Mouse (Mus musculus): Measurements from ENCODE around the gene Sgtb.

Gene Sgtb

DNA sequence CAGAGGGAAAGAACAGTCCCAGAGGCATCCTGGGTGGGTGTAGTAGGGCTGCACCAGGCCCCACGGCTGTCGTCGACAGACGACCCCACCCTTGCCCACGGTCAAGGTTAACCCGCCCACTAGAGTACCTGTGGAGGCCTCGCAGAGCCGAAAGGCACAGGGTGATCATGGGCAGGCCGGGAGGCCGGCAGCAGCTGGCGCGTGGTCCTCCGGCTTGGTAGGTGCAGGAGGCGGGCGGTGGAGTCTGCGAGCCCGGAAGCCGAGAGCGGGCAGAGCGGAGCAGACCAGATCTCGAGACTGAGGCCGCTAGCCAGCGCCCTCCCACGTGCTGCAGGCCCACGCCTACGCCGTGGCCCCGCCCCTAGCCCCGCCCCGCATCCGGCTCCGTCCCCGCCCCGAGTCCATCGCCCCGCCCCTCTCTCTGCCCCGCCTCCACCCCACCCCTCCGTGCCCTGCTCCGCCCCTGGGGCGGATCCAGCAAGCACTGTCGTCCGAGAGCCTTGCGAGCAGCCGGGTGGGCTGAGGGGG lies at the start of gene Sgtb, which contains the start of gene Nln:
TSS of gene Sgtb (plus strand) at position 454 of the 528 bp plus-strand sequence.
TSS of gene Nln (minus strand) at position 327 of the 528 bp plus-strand sequence.
- peak; percentile 72 for DNase-seq

DNA sequence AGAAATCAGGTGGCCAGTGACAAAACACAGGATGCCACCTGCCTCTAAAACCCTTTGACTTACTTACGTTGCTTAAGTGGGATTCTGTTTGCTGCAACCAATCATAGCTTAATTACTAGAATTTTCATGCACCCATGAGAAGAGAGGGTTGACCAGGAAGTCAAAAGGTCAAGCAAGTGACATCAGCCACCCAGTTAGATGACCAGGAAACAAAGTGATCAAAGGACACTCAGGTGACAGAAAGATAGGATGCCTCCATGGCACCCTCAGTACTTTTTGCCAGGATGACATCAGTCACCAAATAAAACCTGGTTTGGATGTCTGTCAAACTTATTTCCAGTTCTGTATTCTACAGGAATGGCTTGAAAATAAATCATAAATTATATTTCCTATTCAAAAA lies 49.3 kb upstream of the Sgtb start:
- no peak for DNase-seq

DNA sequence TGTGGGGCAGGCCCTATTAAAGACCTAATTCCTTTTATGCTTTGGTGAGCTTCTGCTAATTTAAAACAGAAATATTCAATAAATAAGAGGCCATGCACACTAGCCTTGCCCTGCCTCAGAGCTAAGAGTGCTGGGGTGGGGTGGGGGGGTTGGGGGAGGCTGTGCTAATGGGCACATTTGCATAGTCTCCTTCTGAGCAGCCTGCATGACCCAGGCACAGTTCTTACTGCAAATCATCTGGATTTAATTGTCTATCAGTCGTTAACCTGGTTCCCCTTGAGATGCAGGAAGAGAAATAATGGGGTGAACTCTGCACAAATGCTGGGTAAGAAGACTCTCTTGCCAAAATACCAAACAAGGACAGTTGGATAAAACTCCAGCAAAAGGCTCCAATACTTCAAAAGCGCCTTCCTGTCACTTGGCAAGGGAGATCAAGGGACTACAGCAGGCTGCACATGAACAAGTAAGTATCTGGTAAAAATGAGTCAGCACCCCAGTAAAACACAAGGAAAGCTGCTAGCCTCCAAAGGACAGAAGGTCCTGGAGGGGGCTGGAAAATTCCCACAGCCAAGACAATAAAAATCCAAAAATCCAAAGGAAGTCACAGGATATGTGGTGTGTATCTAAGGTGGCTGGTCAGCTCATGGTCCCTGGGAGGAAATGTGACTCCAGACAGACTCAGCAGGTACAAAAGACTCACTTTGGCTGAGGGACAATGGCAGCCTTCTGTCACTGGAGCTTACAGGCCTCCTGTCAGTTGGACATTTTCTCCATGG lies 47.4 kb upstream of the Sgtb start:
- peak; percentile 62 for DNase-seq

DNA sequence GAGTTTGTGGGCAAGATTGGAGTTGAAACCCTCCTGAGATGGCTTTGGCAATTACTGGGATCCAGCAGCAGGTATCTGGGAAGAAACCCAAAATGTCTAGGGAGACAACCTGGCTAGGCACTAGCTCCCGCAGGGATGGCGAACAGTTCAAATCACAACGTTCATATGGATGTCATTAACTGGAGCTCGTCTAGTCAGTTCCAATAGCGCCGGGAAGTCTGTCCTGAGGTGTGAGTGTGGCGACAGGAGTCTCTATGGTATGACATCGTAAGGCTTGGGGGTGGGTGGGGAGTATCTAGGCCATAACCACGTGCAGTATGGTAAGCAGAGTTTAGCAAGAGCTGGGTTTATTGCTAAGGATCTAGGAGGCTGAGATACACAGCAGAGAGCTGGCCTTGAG lies 46.5 kb upstream of the Sgtb start:
- peak; percentile 63 for DNase-seq

DNA sequence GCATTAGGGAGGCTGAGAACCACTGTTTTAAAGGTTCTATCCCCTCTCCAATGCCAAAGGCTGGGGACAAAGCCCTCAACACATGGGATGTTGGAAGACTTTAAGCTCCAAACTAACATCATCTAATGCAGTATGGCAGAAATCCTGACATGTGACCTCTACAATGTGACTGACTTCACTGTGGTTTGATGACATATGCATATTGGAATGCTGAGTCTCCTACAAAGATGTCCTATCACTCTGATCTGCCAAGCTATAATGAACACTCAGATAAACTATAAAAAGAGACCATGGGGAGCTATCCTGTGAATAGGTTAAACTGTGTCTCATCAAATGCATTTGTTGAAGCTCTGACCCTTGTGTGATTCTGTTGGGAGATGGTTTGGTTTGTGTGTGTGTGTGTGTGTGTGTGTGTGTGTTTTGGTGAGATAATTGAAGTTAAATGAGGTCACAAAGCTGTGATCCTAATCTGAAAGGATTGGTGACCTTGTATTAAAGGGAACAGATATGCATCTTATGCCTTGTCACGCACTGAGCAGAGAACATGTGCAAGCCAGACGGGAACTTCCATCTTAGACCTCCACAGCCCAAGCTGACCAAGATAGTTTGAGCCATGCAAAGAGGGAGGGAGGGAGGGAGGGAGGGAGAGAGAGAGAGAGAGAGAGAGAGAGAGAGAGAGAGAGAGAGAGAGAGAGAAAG lies 43.7 kb upstream of the Sgtb start:
- no peak for DNase-seq

DNA sequence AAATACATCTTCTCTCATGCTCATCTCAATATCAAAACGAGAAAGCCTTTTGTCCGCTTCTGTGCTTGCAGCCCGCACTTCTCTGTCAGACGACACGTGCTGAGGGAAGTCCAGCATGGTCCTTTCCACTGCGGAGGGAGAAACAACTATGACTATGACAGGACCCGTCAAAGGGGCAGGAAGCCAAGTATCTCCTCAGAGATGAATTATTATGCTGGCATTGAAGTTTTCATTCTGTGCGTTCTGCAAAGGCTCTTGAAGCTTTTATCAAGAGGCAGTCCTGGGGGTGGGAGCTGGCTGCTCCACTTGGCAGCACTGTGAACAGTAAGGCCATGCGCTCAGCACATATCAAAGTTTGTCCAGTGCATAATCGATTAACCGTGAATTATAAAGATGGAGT lies 40.3 kb upstream of the Sgtb start:
- no peak for DNase-seq

DNA sequence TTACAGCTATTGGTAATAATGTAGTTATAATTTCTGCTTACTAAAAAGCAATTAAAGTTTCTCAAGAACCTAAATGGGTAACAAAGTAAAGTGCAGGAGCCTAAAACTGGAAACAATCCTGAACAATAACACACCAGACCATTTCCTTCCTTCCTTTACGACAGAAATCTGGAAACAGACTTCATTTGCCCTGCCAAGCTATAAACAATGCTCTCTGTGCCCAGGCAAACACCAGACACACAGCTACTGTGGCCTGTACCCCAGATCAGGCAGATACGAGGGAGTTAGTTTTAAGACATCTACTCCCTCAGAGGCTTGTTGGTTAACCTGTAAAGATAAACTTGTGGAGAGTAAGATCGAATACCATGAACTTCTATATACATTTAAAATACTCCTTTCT lies 38.8 kb upstream of the Sgtb start:
- no peak for DNase-seq

DNA sequence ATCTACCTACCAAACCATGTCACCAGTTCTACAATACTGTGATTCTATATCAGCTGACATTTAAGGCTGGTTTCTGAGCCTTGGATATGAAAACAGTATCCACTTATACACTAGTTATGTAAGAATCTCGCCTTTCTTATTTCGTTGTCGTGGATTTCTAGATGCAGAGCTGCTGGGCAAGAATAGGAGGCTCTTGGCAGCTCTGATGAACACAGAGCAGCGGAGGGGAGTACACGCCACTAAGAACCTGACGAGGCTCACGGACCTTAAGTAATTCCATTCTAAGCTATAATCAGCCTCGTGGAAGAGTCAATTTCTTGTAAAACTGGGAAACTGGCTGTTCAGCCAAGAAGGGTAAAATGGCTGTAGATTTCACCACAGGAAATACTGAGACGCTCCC lies 37.2 kb upstream of the Sgtb start:
- DNase-seq = no peak

DNA sequence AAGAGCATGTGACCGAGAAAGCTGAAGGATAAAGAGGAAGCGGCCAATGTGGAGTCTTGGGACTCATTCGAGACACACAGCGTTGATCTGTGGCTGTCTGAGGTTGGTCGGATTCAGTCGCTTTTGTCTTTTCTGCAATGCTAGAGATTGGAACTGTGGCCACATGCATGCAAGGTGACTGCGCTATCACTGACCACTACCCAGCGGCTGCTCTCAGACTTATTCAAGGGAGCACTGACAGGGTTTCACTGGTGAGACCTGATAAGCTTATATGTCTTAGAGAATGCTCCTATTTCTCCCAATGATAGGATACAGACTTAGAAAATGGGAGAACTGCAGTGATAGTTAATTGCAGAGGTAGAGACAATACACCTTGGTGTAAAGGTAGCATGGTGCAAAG lies 35.3 kb upstream of the Sgtb start:
- DNase-seq = no peak

DNA sequence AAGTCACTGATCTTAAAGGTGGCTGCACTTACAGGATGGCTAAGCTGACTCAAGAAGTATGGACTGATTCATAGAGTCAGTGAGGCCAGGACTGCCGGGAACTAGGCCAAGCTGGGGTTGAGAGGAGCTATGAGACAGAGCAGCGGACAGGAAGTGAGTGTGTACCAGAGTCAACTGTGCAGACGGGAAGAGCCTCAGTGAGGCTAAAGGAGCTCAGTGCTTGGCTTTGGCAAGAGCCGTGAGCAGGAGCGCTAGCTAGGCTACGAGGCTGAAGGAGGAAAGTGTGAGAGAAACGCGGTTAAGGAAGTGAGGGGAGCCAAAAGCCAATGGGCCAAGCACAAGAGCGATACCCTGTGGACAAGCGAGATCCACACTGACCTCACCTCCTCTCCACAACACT lies 34.8 kb upstream of the Sgtb start:
- DNase-seq = no peak

DNA sequence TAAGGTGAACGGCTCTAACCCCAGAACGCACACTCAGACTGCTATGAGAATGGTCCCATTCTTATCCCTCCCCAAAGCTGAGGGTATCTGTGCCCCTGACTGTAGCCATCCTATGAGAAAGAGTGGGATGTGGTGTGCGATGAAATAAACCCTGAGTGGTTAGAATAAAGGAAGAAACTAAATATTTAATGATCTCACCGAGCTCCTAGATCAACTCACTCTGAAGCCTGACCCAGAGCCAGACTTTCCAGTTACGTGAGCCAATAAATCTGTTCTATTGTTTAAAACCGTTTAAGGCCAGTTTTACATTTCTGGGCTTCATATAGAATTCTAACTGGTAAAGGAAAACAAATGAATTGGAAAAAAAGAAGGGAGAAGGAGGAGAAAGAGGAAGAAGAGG lies 32.5 kb upstream of the Sgtb start:
- no peak for DNase-seq

DNA sequence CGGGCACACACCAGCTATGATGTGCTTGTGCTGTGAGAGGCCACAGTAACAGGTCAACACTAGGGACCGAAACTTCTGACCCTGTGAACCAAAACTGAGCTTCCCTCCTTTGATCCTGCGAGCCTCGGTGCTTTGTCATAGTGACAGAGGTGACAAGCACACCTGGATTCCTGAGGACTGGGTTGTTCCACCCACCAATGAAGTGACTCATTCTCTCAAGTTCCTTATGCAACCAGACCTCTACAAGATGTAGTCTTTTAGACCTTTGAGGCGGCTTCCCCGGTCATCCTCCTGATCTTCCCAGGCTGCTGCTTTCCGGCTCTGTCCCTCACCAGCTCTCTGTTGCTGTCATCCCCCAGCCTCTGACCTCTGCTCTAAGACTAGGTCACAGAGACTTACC lies 27.0 kb upstream of the Sgtb start:
- no peak for DNase-seq

DNA sequence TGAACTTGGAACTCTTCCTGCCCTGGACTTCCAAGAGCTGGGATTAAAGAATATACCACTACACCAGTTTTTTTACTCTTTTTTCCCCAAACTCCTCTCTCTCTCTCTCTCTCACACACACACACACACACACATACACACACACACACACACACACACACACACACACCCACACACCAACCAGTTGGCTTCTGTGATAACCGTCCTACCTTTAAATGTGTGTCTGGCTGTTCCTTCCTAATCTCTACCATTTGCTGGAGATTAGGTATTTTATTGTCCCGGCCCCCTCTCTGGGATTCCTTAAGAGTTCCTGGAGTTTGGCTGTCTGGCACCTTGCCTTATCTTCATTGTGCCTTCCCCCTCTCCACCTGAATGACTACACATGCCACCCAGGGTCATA lies 24.9 kb upstream of the Sgtb start:
- no peak for DNase-seq

DNA sequence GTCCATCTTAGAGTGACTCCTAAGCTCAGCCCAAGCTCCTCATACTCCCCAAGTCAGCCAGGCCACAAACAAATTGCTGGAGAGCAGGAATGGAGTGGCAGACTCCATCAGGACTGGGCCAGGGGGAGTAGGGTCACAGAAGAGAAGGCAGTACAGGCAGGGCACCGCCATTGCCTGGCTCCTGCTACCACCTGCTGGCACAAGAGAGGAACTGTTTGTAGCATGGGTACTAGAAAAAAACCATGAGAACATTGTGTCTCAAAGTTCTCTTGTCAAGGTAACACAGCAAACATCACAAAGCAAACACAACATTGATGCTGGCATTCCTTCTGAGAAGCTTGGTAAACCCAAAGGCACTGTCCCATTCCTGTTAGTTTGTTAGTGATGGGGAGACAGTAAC lies 20.2 kb upstream of the Sgtb start:
- peak; percentile 20 for DNase-seq

DNA sequence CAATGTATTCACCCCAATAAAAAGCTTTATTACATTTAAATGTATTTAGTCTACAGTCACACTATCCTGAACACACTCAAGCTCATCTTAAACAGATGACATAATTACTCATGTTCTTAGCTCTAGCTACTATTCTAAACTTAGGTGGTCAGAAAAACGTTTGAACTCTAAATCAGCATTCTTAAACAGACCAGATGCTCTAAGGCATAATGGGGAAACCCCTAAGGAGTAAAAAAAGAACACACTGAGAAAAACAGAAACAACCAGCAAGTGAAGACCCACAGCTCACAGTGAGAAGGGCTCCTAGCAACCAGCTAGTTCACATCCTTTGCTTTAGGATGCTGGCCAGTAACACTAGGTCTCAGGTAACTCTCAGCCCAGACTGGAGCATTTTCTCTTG lies 17.8 kb upstream of the Sgtb start:
- DNase-seq = no peak

DNA sequence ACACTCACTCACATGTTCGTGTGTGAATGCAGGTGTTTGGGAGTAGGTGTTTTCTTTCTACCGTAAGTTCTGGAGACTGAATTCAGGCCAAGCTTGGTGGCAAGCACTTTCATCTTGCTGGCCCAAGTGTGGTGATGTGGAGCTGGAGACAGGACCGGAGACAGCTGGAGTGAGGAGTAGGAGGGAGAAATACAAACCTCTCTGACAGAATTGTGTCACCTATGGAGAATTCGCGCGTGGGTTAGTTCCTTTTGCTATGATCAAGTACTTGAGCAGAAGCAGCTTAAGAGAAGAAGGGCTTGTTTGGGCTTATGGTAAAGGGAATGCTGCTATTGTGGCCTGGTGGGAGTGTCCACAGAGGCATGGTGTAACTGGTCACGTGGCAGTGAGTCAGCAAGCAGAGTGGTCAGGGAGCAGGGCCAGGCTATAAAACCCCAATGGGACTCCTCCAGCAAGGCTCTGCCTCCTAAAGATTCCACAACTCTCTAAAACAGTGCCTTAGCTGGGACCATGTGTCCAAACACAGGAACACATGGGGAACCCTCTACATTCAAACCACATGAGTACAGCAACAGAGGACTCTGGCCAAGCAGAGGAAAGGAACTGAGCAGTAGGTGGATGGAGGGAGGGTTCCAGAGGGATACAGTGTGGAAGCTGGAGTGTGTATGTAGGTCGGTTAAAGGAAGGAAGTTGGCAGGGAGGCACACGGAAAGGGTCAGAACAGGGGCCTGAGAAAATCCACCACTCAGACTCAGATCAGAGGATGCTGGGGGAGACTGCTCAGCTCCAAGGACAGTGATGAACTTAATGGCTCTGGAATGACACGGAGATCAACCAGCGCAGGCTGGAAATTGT lies 14.8 kb upstream of the Sgtb start:
- no peak for DNase-seq

DNA sequence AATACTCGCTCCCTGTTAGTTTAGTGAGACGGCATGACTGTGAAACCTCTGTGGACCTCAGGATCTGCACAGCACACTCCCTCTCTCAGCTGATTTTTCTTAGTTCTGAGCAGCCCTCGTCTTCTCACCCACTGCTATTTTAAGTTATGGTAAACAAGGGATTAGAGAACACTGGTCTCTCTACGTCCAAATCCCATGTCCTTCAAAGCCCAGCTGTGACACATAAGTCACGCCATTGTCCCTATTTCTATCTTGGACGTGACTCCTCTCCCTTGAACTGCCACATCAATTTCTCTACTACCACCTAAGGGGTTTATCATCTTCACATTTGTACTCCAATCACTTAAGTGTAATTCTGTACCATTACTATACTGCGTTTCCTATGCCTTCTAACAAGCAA lies 13.6 kb upstream of the Sgtb start:
- DNase-seq = no peak

DNA sequence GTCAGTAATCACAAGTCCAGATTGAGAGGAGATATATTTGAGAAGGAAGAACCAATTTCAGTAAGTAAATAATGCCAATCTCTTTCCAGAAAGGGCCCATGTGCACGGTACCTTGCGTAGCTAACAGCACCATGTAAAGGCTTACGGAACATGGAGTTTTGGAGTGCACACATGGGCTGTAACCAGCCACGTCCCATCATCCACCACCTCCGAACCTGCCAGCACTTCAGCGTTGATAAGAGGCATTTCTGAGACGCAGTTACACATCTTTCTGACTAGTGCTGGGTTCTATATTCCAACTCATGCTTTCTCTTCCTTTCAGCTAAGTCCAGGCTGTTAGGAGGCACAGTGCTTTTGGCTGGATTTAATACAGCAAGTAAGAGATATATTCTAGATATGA lies 12.4 kb upstream of the Sgtb start:
- DNase-seq = no peak

DNA sequence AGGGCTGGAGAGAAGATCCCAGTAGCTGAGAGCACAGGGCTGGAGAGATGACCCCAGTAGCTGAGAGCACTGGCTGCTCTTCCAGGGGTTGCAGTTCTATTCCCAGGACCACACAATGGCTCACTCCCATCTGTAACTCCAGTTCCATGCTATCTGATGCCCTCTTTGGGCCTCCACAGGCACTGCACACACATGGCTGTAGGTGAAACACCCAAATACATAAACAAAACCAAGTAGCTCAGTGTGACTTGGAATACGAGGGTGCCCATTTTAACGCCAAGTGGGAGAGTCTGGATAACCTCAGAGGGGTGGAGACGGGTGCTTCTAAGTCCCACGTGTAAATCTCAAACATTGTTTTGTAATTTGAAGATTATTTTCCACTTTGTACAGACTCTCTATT lies 9.1 kb upstream of the Sgtb start:
- DNase-seq = no peak

DNA sequence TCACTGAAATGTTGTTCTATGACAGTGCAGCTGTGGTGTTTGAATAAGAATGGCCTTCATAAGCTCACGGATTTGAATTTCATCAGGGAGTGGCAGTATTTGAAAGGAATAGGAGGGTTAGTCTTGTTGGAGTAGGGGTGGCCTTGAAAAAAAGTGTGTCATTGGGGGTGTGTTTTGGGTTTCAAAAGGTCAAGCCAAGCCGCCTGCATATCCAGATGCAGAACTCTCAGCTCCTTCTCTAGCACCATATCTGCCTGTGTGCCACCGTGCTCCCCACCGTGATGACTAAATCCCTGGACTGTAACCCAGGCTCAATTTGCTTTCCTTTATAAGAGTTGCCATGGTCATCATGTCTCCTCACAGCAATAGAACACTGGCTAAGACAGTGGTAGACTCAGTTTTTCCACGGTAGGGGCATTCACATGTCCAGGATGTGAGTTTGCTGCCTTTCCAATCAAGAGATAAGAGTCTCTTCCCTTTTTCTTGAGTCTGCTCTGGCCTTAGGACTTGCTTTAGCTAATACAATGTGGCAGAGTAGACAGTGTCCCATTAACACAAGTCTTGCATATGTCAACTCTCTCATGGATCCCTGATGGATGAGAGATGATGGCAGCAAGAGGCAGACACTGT lies 7.8 kb upstream of the Sgtb start:
- no peak for DNase-seq

DNA sequence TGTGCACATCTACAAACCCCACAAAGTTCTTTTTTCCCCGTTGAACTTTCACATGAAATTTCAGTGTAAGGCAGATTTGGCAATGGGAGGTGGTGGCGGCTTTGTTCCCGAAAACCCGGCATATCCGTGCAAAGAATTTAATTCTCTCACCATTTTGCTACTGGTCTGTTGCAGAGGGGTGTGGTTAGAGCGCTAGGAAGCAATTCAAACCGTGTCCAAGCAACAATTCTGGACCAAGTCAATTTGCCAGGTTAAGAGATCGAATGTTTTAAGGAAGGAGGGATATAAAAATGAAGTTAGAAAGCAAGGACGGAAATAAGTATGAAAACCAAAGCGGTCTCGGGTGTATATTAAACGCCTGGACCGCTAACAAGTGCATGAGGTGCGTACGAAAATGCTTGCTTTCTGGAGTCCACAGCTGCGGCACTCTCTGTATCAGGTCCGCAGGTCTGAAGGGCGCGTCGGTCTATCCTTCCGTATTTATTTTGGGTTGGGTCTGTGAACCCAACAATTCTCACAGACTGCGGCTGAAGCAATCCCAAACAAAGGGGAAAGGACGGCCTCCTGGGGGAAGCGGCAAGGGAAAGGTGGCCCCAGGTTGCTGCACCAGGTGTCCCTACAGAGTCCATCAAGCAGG lies 772 bp upstream of the Sgtb start:
- peak; percentile 13 for DNase-seq

DNA sequence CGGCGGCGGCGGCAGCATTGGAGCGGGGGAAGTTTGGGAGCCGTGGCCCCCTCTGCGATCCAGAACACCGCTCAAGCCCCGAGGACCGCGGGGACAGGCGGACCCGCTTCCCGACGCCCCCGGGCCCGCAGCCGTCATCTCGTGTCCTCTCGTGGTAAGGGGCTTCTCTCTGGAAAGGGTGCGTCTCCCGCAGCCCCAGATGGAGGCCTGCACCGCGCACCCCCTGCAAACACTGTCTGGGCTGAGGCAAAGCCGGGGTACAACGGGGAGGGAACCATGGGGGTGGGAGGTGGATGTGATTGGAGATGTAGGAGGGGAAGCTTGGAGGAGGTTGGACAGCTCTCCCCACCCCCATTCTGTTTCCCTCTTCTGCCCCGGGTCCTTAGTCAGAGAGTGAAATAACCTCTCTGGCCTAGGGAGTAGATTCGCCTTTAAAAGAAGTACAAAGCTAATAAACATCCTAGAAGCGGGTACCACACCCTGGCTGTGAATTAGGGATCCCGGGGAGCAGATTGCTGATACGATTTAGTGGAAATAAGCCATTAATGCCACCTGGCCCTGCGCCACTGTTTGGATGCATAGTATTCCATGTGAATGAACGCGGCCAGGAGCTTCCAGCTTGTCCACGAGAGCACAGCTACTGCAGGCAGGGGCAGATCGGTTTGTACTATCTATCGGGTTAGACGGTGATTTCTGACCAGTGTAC lies 428 bp downstream of the Sgtb start:
- peak; percentile 68 for DNase-seq
